Mouse (Mus musculus) C2C12 (cell line): ENCODE data around the gene Eef2.

ENCODE experiments used
- CEBPB ChIP-seq: IDR thresholded peaks from one replicate; pipeline ENCODE4 v1.6.1; 2011; ENCODE audit warnings: low read depth, mild to moderate bottlenecking, control low read depth, moderate library complexity
- CTCF ChIP-seq: IDR thresholded peaks from one replicate; pipeline ENCODE4 v1.5.1; 2011; ENCODE audit not compliant: control insufficient read depth, insufficient read depth, insufficient read length

DNA sequence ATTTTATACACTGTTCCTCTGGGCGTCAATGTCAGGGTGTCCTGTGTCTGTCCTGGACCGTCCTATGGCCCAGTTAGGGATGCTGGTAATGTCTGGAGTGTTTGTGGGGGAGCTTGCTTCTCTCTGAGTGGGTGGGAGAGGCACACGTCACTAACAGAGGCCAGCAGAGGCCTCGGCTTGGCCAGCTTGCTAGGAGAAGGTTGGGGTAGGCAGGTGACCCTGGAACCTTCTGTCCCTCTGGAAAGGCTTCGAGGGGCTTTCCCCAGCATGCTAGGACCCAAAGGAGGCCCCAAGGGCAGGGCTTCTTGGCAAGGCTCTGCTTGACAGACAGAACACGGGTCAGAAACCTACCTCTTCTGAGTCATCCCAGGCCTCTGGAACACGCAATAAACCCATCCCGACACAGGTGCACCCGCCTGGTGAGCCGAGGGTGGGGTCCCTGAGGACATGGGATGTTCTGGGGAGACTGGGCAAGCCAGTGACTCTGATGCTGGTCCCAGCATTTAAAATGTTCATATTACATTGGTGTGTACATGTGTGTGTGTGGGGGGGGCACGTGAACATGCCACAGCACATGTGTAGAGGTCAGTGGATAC is 20.1 kb downstream of the Eef2 start:
- no peak for TF ChIP-seq CEBPB
- no peak for TF ChIP-seq CTCF
